Mouse (Mus musculus): ENCODE data around the gene Rhox2b.
"Not testable (repeated sequence)": the region's sequence is repeated elsewhere in the genome, so short reads cannot be mapped to it uniquely, and the experiment has no call there.

DNA sequence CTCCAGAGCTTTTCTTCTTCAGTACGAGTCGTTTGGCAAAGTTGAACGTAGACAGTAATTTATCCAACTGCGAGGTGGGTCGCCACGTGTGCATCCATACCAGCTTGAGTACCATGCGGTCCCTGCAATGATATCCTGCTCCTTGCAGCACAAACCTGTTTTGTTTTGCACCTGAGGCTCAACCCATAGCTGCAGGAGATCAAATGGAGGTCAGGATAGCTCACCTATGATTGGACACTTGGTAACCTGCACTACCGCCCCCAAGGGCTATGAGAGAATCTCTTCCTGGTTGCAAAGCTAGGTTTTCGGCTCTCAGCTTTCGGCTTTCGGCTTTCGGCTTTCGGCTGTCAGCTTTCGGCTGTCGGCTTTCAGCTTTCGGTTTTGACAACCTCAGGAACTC lies 21.3 kb upstream of the Rhox2b start, which contains the start of gene Rhox4a2:
- TF ChIP-seq POLR2A (IDR thresholded peaks at IDR 0.05; ENCODE audit: control insufficient read depth, low read depth, low read length); CTCF (IDR thresholded peaks at IDR 0.05; ENCODE audit: control insufficient read depth, insufficient read depth, insufficient replicate concordance, low read depth, low read length): not testable (repeated sequence)

All from testis, adult 2 months (tissue).